Mouse (Mus musculus) lung, postnatal 0 days (tissue): Measurements from ENCODE around the gene Pts.

ENCODE experiments used
- CTCF ChIP-seq: IDR thresholded peaks from 2 replicates; pipeline ENCODE4 v1.5.1; 2016; ENCODE audit warnings: antibody characterized with exemption, mild to moderate bottlenecking
- EP300 ChIP-seq: IDR thresholded peaks from 2 replicates; pipeline ENCODE4 v1.6.1; 2016; ENCODE audit warnings: antibody characterized with exemption, mild to moderate bottlenecking, control low read depth

DNA sequence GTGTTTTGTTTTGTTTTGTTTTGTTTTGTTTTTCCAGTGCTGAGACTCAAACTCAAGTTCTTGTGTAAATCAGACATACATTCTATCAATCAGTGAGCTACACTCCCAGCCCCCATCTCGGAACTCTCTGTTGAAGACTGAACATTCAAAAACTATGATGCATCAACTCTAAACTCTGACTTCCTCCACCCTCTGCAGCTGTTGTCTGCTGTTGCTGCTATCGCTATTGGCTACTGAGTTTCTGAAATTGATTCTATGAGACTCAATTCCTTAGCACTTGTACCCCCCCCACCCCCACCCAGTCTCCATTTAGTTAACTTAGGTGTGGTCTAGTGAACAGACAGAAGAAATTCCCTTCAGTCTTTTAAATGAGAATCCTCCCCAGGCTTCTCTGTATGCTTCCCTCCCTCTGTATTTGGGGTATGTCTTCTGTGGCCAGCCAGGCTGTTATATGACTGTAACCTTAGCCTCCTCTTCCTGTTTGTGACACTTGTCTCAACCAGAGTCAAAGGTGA lies 36.9 kb downstream of the Pts start:
- TF ChIP-seq CTCF (no peak), EP300 (no peak)
